Mouse (Mus musculus) spleen, adult 2 months (tissue): ENCODE data around the gene Lipn.

Experiments used
- CTCF ChIP-seq: fragments of 200-500 bp; IDR thresholded peaks from 2 replicates; pipeline ENCODE4 v1.5.1; 2011; ENCODE audit warnings: mild to moderate bottlenecking, inconsistent platforms; ENCODE audit not compliant: insufficient read depth, insufficient read length, insufficient replicate concordance; ENCODE audit errors: extremely low read depth
- POLR2A ChIP-seq: fragments of 200-500 bp; IDR thresholded peaks from 2 replicates; pipeline ENCODE4 v1.6.1; 2011; ENCODE audit warnings: low read depth, low read length, inconsistent platforms

DNA sequence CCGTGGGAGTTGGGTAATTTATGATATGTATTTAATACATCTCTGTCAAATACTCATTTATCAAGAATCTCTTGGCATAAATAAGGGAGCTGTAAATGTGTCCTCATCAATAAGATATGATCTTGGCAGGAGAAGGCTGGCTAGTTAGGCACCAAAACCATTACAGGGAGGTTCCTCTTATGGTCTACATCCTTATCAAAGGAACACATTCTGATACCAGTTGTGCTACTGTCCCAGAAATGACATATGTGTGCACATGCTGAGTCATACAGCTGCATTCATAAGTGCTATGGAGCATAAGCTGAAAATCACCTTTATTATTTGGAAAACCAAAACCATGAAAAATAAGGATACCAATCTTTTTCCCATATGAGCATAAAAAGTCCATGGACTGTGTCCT lies 3.6 kb upstream of the Lipn start:
- TF ChIP-seq POLR2A (no peak), CTCF (no peak)
